In genomic region chr8:108691456-108692238, GRCm38 (mm10) we compare ENCODE assay signal across 8 mouse cellular contexts.
DNase-seq lines count a peak whose midpoint lies in the region; ATAC-seq and TF ChIP-seq lines count a peak whose summit lies in the region.
"Had no signal": no experiment of that assay in that cellular context is flagged by ENCODE, and none has a peak within 500 bp of the region (broad histone marks: within the 10 kb centered on the region; RNA-seq: fewer than 3 reads in every experiment).

No protein-coding gene starts in this region.

- H3K27ac ChIP-seq in CH12.LX (ENCODE audit: insufficient read depth, low read depth), result no peak overlapping the region
- no peak overlapping the region for H3K27ac ChIP-seq in forebrain, embryonic 11.5 days (ENCODE audit: low read depth, low read length)
- peak overlapping the region; percentile 40; the same call in 1 of the 2 replicates for H3K27ac ChIP-seq in intestine, embryonic 14.5 days (ENCODE audit: low read depth)
- no peak overlapping the region for H3K27ac ChIP-seq in lung, postnatal 0 days (ENCODE audit: low read length)
- H3K27ac ChIP-seq in stomach, embryonic 14.5 days (ENCODE audit: low read length), result no peak overlapping the region; the same call in 1 of the 2 replicates

- H3K4me3 ChIP-seq in CH12.LX (replicated peaks in 1 of 3; ENCODE audit: low read depth in 2 of 3, low read length in 2 of 3, poor library complexity in 1 of 3), result no peak overlapping the region
- peak overlapping the region; percentile 11; the same call in 1 of the 2 replicates for H3K4me3 ChIP-seq in forebrain, embryonic 11.5 days (ENCODE audit: low read depth, low read length)
- peak overlapping the region; percentile 21; the same call in 1 of the 2 replicates for H3K4me3 ChIP-seq in intestine, embryonic 14.5 days (ENCODE audit: low read depth, low read length)
- peak overlapping the region; percentile 15; the same call in 1 of the 2 replicates for H3K4me3 ChIP-seq in lung, postnatal 0 days (ENCODE audit: low read depth, low read length)
- peak overlapping the region; percentile 23 for H3K4me3 ChIP-seq in stomach, embryonic 14.5 days (ENCODE audit: low read depth, low read length)
- H3K4me3 ChIP-seq: erythroblast, embryonic 14.5 days had no signal

- no peak for TF ChIP-seq POLR2A in CH12.LX (IDR thresholded peaks at IDR 0.05; ENCODE audit: low read depth, low read length)

- no peaks in the 10 kb centered on the region for H3K79me2 ChIP-seq in CH12.LX (replicated peaks; ENCODE audit: control insufficient read depth, extremely low read depth, insufficient read depth, poor library complexity, severe bottlenecking)

- in situ Hi-C loops in CH12.LX (cut with MboI; ENCODE audit: low pct_ligation_motif_present, low pct_unique_long_range_greater_than_20kb, low sequenced_read_pairs), result no loop called here

- dilution Hi-C loops in CH12.LX (cut with MboI; ENCODE audit: extremely low pct_ligation_motif_present, extremely low pct_unique_long_range_greater_than_20kb, low sequenced_read_pairs), result no loop called here

- TF ChIP-seq RAD21 in CH12.LX (IDR thresholded peaks at IDR 0.05; ENCODE audit: low read depth, low read length), result no peak

- H3K36me3 ChIP-seq in CH12.LX (replicated peaks in 1 of 2; ENCODE audit: control insufficient read depth in 1 of 2, insufficient read depth in 1 of 2, low read length in 1 of 2), result no peaks in the 10 kb centered on the region
- H3K36me3 ChIP-seq in forebrain, embryonic 11.5 days (ENCODE audit: control insufficient read depth, insufficient read depth, low read length), result no peaks in the 10 kb centered on the region
- H3K36me3 ChIP-seq in intestine, embryonic 14.5 days (ENCODE audit: control insufficient read depth, insufficient read depth, low read length), result no peaks in the 10 kb centered on the region
- H3K36me3 ChIP-seq in lung, postnatal 0 days (ENCODE audit: insufficient read depth, low read length), result no peaks in the 10 kb centered on the region
- no peaks in the 10 kb centered on the region for H3K36me3 ChIP-seq in stomach, embryonic 14.5 days (ENCODE audit: control insufficient read depth, insufficient read depth, low read length)

- TF ChIP-seq CTCF in CH12.LX (conservative IDR thresholded peaks at IDR 0.05 in 1 of 2, IDR thresholded peaks at IDR 0.05 in 1 of 2; ENCODE audit: low read depth in 2 of 2, low read length in 2 of 2), result no peak
- TF ChIP-seq CTCF in lung, postnatal 0 days (IDR thresholded peaks at IDR 0.05), result no peak

- peak overlapping the region; percentile 79 for H3K4me2 ChIP-seq in CH12.LX (ENCODE audit: insufficient read depth, low read depth, poor library complexity, severe bottlenecking)
- peak overlapping the region; percentile 40 for H3K4me2 ChIP-seq in forebrain, embryonic 11.5 days (ENCODE audit: low read depth, low read length, severe bottlenecking)
- peak overlapping the region; percentile 53 for H3K4me2 ChIP-seq in intestine, embryonic 14.5 days (ENCODE audit: low read length)
- peak overlapping the region; percentile 53 for H3K4me2 ChIP-seq in lung, postnatal 0 days (replicated peaks; ENCODE audit: low read depth, low read length)
- H3K4me2 ChIP-seq in stomach, embryonic 14.5 days (replicated peaks; ENCODE audit: low read depth, low read length), result peak overlapping the region; percentile 47

- WGBS in forebrain, embryonic 11.5 days, result 5% methylated on average over 20 of the region's 21 CpGs
- WGBS in intestine, embryonic 14.5 days, result 4% methylated on average over 21 of the region's 21 CpGs
- WGBS in lung, postnatal 0 days, result 2% methylated on average over 21 of the region's 21 CpGs
- 2% methylated on average over 21 of the region's 21 CpGs for WGBS in stomach, embryonic 14.5 days

- TF ChIP-seq EP300 in CH12.LX (IDR thresholded peaks at IDR 0.05; ENCODE audit: low read length), result peak; percentile 68; the same call in 1 of the 2 replicates
- TF ChIP-seq EP300 in lung, postnatal 0 days (IDR thresholded peaks at IDR 0.05), result no peak

- no peak overlapping the region for H3K9ac ChIP-seq in CH12.LX (ENCODE audit: insufficient read depth, low read depth)
- no peak overlapping the region; the same call in 1 of the 2 replicates for H3K9ac ChIP-seq in forebrain, embryonic 11.5 days (ENCODE audit: low read length)
- H3K9ac ChIP-seq in intestine, embryonic 14.5 days (ENCODE audit: low read length), result peak overlapping the region; percentile 18; the same call in 1 of the 2 replicates
- H3K9ac ChIP-seq in lung, postnatal 0 days (replicated peaks; ENCODE audit: low read depth), result no peak overlapping the region
- no peak overlapping the region for H3K9ac ChIP-seq in stomach, embryonic 14.5 days (replicated peaks; ENCODE audit: low read depth, low read length)

- DNase-seq in 416B (ENCODE audit: low read depth) (peak; percentile 68), CH12.LX (ENCODE audit: extremely low read depth) (peak; percentile 60)
- peak; percentile 73 for DNase-seq in forebrain, embryonic 11.5 days (ENCODE audit: low spot score)
- DNase-seq in intestine, embryonic 14.5 days (ENCODE audit: low spot score), result no peak
- DNase-seq in lung, postnatal 0 days (ENCODE audit: low spot score), result peak; percentile 66
- no peak for DNase-seq in thymus, adult 18-20 months

- peaks cover 6% of the 10 kb centered on the region for H3K9me3 ChIP-seq in CH12.LX (replicated peaks; ENCODE audit: low read length)
- no peaks in the 10 kb centered on the region for H3K9me3 ChIP-seq in forebrain, embryonic 11.5 days (ENCODE audit: control insufficient read depth, low read length)
- no peaks in the 10 kb centered on the region for H3K9me3 ChIP-seq in intestine, embryonic 14.5 days (ENCODE audit: control insufficient read depth, low read length)
- H3K9me3 ChIP-seq in lung, postnatal 0 days (ENCODE audit: low read length), result no peaks in the 10 kb centered on the region
- H3K9me3 ChIP-seq in stomach, embryonic 14.5 days (ENCODE audit: control insufficient read depth, low read depth, low read length), result no peaks in the 10 kb centered on the region

- peak; percentile 54; the same call in 1 of the 2 replicates for ATAC-seq in forebrain, embryonic 11.5 days (replicated peaks; ENCODE audit: low FRiP score)
- peak; percentile 38; the same call in 1 of the 2 replicates for ATAC-seq in intestine, embryonic 14.5 days (replicated peaks; ENCODE audit: low FRiP score, low TSS enrichment, low read depth)
- ATAC-seq in lung, postnatal 0 days, result peak; percentile 30
- ATAC-seq in stomach, embryonic 14.5 days (ENCODE audit: insufficient number of reproducible peaks, insufficient read depth, low FRiP score, low read depth), result peak; percentile 42; the same call in 1 of the 2 replicates

- peaks cover 7 to 18% of the 10 kb centered on the region in 2 experiments for H3K4me1 ChIP-seq in CH12.LX (ENCODE audit: control insufficient read depth in 1 of 2, insufficient read depth in 2 of 2)
- peaks cover 15% of the 10 kb centered on the region; the same call in 1 of the 2 replicates for H3K4me1 ChIP-seq in forebrain, embryonic 11.5 days (replicated peaks; ENCODE audit: control insufficient read depth, insufficient read depth, low read length)
- peaks cover 22% of the 10 kb centered on the region for H3K4me1 ChIP-seq in intestine, embryonic 14.5 days (replicated peaks; ENCODE audit: control insufficient read depth, insufficient read depth, low read length)
- H3K4me1 ChIP-seq in lung, postnatal 0 days (ENCODE audit: insufficient read depth, low read depth, low read length), result peaks cover 4% of the 10 kb centered on the region; the same call in 1 of the 2 replicates
- peaks cover 31% of the 10 kb centered on the region for H3K4me1 ChIP-seq in stomach, embryonic 14.5 days (ENCODE audit: control insufficient read depth, insufficient read depth, low read length)

- peaks cover 2% of the 10 kb centered on the region for H3K27me3 ChIP-seq in CH12.LX (replicated peaks)
- peaks cover 38% of the 10 kb centered on the region for H3K27me3 ChIP-seq in forebrain, embryonic 11.5 days (ENCODE audit: control insufficient read depth, insufficient read depth, low read length)
- peaks cover 25% of the 10 kb centered on the region for H3K27me3 ChIP-seq in intestine, embryonic 14.5 days (replicated peaks; ENCODE audit: control insufficient read depth, insufficient read depth, low read length)
- peaks cover 13% of the 10 kb centered on the region; the same call in 1 of the 2 replicates for H3K27me3 ChIP-seq in lung, postnatal 0 days (replicated peaks; ENCODE audit: insufficient read depth, low read length)
- 0 out of 2 replicates have a peak, but pooled peaks cover 2% of the 10 kb centered on the region for H3K27me3 ChIP-seq in stomach, embryonic 14.5 days (ENCODE audit: control insufficient read depth, insufficient read depth, low read length)

TF ChIP-seq in CH12.LX, 34 proteins besides CTCF, POLR2A, EP300 and RAD21:
- no peak for TF ChIP-seq E2F4 (IDR thresholded peaks at IDR 0.05; ENCODE audit: insufficient replicate concordance, low read depth, low read length)
- 0 out of 2 replicates have a peak, but pooled peaks have one; percentile 27 for TF ChIP-seq MAFK (IDR thresholded peaks at IDR 0.05; ENCODE audit: insufficient replicate concordance, low read length)
- TF ChIP-seq TCF12 (IDR thresholded peaks at IDR 0.05; ENCODE audit: low read depth, low read length), result no peak
- TF ChIP-seq BHLHE40 (IDR thresholded peaks at IDR 0.05; ENCODE audit: low read depth, low read length), result peak; percentile 35; the same call in 1 of the 2 replicates
- TF ChIP-seq NRF1 (IDR thresholded peaks at IDR 0.05; ENCODE audit: low read depth, low read length), result no peak
- TF ChIP-seq GABPA (IDR thresholded peaks at IDR 0.05; ENCODE audit: insufficient replicate concordance, low read depth, low read length), result no peak
- TF ChIP-seq USF2 (conservative IDR thresholded peaks at IDR 0.05; ENCODE audit: low read depth, low read length), result no peak
- TF ChIP-seq ZNF384 (IDR thresholded peaks at IDR 0.05; ENCODE audit: low read depth, low read length), result peak; percentile 53
- TF ChIP-seq MAX (IDR thresholded peaks at IDR 0.05; ENCODE audit: low read length), result no peak
- peak; percentile 84 for TF ChIP-seq IRF4 (IDR thresholded peaks at IDR 0.05; ENCODE audit: low read depth, low read length)

Comparison
In these comparisons a context has a peak if more than half of its experiments do, and no peak if none do; other contexts are left out.
1. DNase-seq: peak in 416B (single experiment), CH12.LX (single experiment), forebrain, embryonic 11.5 days (single experiment) and lung, postnatal 0 days (single experiment); none in intestine, embryonic 14.5 days (single experiment) and thymus, adult 18-20 months (0 of 2).
2. H3K4me3 ChIP-seq: peak in forebrain, embryonic 11.5 days (single experiment), intestine, embryonic 14.5 days (single experiment), lung, postnatal 0 days (single experiment) and stomach, embryonic 14.5 days (single experiment); none in CH12.LX (0 of 3).
3. Peak in every context shown above with its lines, with median percentiles within 50 percentile points of each other: H3K4me2 ChIP-seq and ATAC-seq.